ENCODE assay signal across 22 mouse cellular contexts in the genomic region with DNA sequence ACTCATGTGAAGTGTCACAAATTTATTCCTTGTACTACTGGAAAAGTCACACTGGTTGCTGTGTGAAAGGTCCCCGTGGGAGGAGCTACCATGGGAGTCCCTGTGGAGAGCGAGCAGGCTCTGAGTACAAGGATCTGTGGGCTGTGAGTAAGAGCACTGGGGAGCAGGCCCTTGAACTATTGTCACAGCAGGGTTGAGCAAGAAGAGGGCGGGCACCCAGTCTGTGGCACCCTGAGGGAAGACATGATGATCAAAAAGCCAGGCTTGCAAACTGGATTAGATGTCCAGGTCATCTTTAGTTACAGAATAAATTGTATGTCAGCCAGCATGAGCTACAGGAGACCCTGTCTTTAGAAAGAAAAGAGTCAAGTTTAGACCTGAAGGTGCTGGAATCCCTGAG. TPM values are rescaled to one million over a fixed set of nuclear protein-coding genes. Genes with fewer than 3 reads are reported as not detected.
A peak's percentile ranks its signal among the peaks of the same experiment; 100 is the strongest.
DNase-seq lines count a peak whose midpoint lies in the region; ATAC-seq lines count a peak whose summit lies in the region.
"Had no signal": no experiment of that assay in that cellular context is flagged by ENCODE, and none has a peak within 500 bp of the region (broad histone marks: within the 10 kb centered on the region; RNA-seq: fewer than 3 reads in every experiment).

No protein-coding gene starts in this region.

- no peaks in the 10 kb centered on the region for H3K27me3 ChIP-seq in kidney, embryonic 15.5 days
- H3K27me3 ChIP-seq in midbrain, embryonic 14.5 days (ENCODE audit: control insufficient read depth, insufficient read depth, low read length): no peaks in the 10 kb centered on the region
- no peaks in the 10 kb centered on the region for H3K27me3 ChIP-seq in midbrain, embryonic 13.5 days
- H3K27me3 ChIP-seq: embryonic facial prominence, embryonic 12.5 days; heart, embryonic 15.5 days; liver, embryonic 13.5 days; neural tube, embryonic 13.5 days; Patski had no signal

- no peak overlapping the region for H3K4me2 ChIP-seq in kidney, embryonic 15.5 days
- H3K4me2 ChIP-seq in midbrain, embryonic 14.5 days (ENCODE audit: low read length): no peak overlapping the region
- H3K4me2 ChIP-seq in midbrain, embryonic 13.5 days (replicated peaks): no peak overlapping the region
- H3K4me2 ChIP-seq: embryonic facial prominence, embryonic 12.5 days; heart, embryonic 15.5 days; liver, embryonic 13.5 days; neural tube, embryonic 13.5 days had no signal

- WGBS in kidney, embryonic 15.5 days: 70% methylated on average over 3 of the region's 3 CpGs
- WGBS in midbrain, embryonic 14.5 days: 70% methylated on average over 3 of the region's 3 CpGs
- WGBS in midbrain, embryonic 13.5 days: 67% methylated on average over 3 of the region's 3 CpGs

- H3K27ac ChIP-seq in kidney, embryonic 15.5 days: no peak overlapping the region
- H3K27ac ChIP-seq in midbrain, embryonic 14.5 days (replicated peaks; ENCODE audit: low read depth, low read length): no peak overlapping the region
- no peak overlapping the region for H3K27ac ChIP-seq in midbrain, embryonic 13.5 days
- H3K27ac ChIP-seq: embryonic facial prominence, embryonic 12.5 days; heart, embryonic 15.5 days; kidney, postnatal 0 days; liver, embryonic 13.5 days; neural tube, embryonic 13.5 days had no signal

- DNase-seq in kidney, postnatal 14 days: peak; percentile 18
- DNase-seq in adrenal gland, adult 2 months: peak; percentile 92
- peak; percentile 88 for DNase-seq in gonadal fat pad, adult 2 months (ENCODE audit: low read depth)
- DNase-seq in lung, postnatal 4 days: peak; percentile 39 to 51
- DNase-seq in midbrain, embryonic 14.5 days: no peak
- no peak for DNase-seq in layer of hippocampus, adult 18-20 months (ENCODE audit: low spot score in 2 of 2)
- DNase-seq: cerebellum, postnatal 36 days; liver, embryonic 13.5 days had no signal

- H3K4me1 ChIP-seq in kidney, embryonic 15.5 days: peaks cover 11% of the 10 kb centered on the region
- no peaks in the 10 kb centered on the region for H3K4me1 ChIP-seq in midbrain, embryonic 14.5 days (ENCODE audit: control insufficient read depth, insufficient read depth, low read length)
- no peaks in the 10 kb centered on the region for H3K4me1 ChIP-seq in midbrain, embryonic 13.5 days (replicated peaks)
- H3K4me1 ChIP-seq: embryonic facial prominence, embryonic 12.5 days; heart, embryonic 15.5 days; megakaryocyte, embryonic 14.5 days; neural tube, embryonic 13.5 days had no signal

- ATAC-seq in kidney, embryonic 15.5 days (replicated peaks; ENCODE audit: low FRiP score): no peak
- ATAC-seq in midbrain, embryonic 14.5 days (ENCODE audit: low FRiP score, low TSS enrichment): no peak
- no peak for ATAC-seq in midbrain, embryonic 13.5 days
- ATAC-seq: Patski had no signal

- no peak overlapping the region for H3K9ac ChIP-seq in kidney, embryonic 15.5 days
- no peak overlapping the region for H3K9ac ChIP-seq in midbrain, embryonic 14.5 days (replicated peaks; ENCODE audit: low read length)
- no peak overlapping the region for H3K9ac ChIP-seq in midbrain, embryonic 13.5 days (replicated peaks)
- H3K9ac ChIP-seq: embryonic facial prominence, embryonic 12.5 days; heart, embryonic 15.5 days; liver, embryonic 13.5 days; neural tube, embryonic 13.5 days had no signal

- no peaks in the 10 kb centered on the region for H3K9me3 ChIP-seq in kidney, embryonic 15.5 days (replicated peaks)
- H3K9me3 ChIP-seq in midbrain, embryonic 14.5 days (ENCODE audit: control insufficient read depth, low read length): no peaks in the 10 kb centered on the region
- no peaks in the 10 kb centered on the region for H3K9me3 ChIP-seq in midbrain, embryonic 13.5 days
- H3K9me3 ChIP-seq: heart, embryonic 15.5 days; liver, embryonic 13.5 days; neural tube, embryonic 13.5 days had no signal

- no peak overlapping the region for H3K4me3 ChIP-seq in kidney, embryonic 15.5 days (replicated peaks)
- H3K4me3 ChIP-seq in midbrain, embryonic 14.5 days (replicated peaks; ENCODE audit: low read depth, low read length): no peak overlapping the region
- H3K4me3 ChIP-seq in midbrain, embryonic 13.5 days (replicated peaks): no peak overlapping the region
- H3K4me3 ChIP-seq: embryonic facial prominence, embryonic 12.5 days; heart, embryonic 15.5 days; liver, embryonic 13.5 days; megakaryocyte, embryonic 14.5 days; neural tube, embryonic 13.5 days had no signal

- H3K36me3 ChIP-seq in kidney, embryonic 15.5 days: no peaks in the 10 kb centered on the region
- H3K36me3 ChIP-seq in midbrain, embryonic 14.5 days (ENCODE audit: control insufficient read depth, insufficient read depth, low read length): no peaks in the 10 kb centered on the region
- no peaks in the 10 kb centered on the region for H3K36me3 ChIP-seq in midbrain, embryonic 13.5 days
- H3K36me3 ChIP-seq: embryonic facial prominence, embryonic 12.5 days; heart, embryonic 15.5 days; neural tube, embryonic 13.5 days had no signal

RNA-seq across cellular contexts. Expression of gene Pcx, which starts 26.3 kb away (rescaled TPM):
- polyA plus RNA-seq in kidney, embryonic 15.5 days (2015; fragmentation: Nextera tagmentation; extraction: Ambion mirVana): 30.4 and 35.2 TPM in 2 replicates
- 100 to 1,000 TPM; 536 to 579 TPM for total RNA-seq in adrenal gland, adult 2 months (2021)
- polyA plus RNA-seq in adrenal gland, adult 2 months (2012; rRNA removed): 474 and 524 TPM in 2 replicates
- 249 and 264 TPM in 2 replicates for polyA plus RNA-seq in gonadal fat pad, adult 2 months (2012; rRNA removed)
- polyA plus RNA-seq in midbrain, embryonic 14.5 days (2014; fragmentation: Nextera tagmentation; extraction: Ambion mirVana): 18.0 and 20.5 TPM in 2 replicates
- polyA plus RNA-seq in midbrain, embryonic 13.5 days (2015; fragmentation: Nextera tagmentation; extraction: Ambion mirVana): 18.7 and 20.7 TPM in 2 replicates
- total RNA-seq in layer of hippocampus, adult 18-20 months (2021): 10 to 100 TPM; 66.2 to 67.1 TPM

RNA-seq across cellular contexts. Expression of gene 2010003K11Rik, which starts 38.2 kb away (rescaled TPM):
- polyA plus RNA-seq in kidney, embryonic 15.5 days (2015; fragmentation: Nextera tagmentation; extraction: Ambion mirVana): 0.28 TPM in 1 of 2 replicates, not detected in the other
- total RNA-seq in adrenal gland, adult 2 months (2021): 10 to 100 TPM; 41.3 to 58.6 TPM
- 6.4 and 8.5 TPM in 2 replicates for polyA plus RNA-seq in adrenal gland, adult 2 months (2012; rRNA removed)
- polyA plus RNA-seq in gonadal fat pad, adult 2 months (2012; rRNA removed): 6.5 and 11.0 TPM in 2 replicates
- polyA plus RNA-seq in midbrain, embryonic 14.5 days (2014; fragmentation: Nextera tagmentation; extraction: Ambion mirVana): not detected in 2 replicates
- not detected in 2 replicates for polyA plus RNA-seq in midbrain, embryonic 13.5 days (2015; fragmentation: Nextera tagmentation; extraction: Ambion mirVana)
- not detected for total RNA-seq in layer of hippocampus, adult 18-20 months (2021)
- total RNA-seq: layer of hippocampus, postnatal 10 days; left cerebral cortex, postnatal 25 days had no signal
- polyA plus RNA-seq: embryonic facial prominence, embryonic 12.5 days; forebrain, embryonic 11.5 days; heart, embryonic 15.5 days; hindbrain, embryonic 11.5 days; intestine, embryonic 14.5 days; liver, embryonic 13.5 days; neural tube, embryonic 13.5 days; thymus, postnatal 0 days had no signal

RNA-seq across cellular contexts. Expression of gene Syt12, which starts 59.4 kb away (rescaled TPM):
- 2.7 and 2.9 TPM in 2 replicates for polyA plus RNA-seq in kidney, embryonic 15.5 days (2015; fragmentation: Nextera tagmentation; extraction: Ambion mirVana)
- 10 to 100 TPM; 58.0 to 74.0 TPM for total RNA-seq in adrenal gland, adult 2 months (2021)
- 124 and 143 TPM in 2 replicates for polyA plus RNA-seq in adrenal gland, adult 2 months (2012; rRNA removed)
- 73.8 and 88.6 TPM in 2 replicates for polyA plus RNA-seq in gonadal fat pad, adult 2 months (2012; rRNA removed)
- 1.6 and 1.9 TPM in 2 replicates for polyA plus RNA-seq in midbrain, embryonic 14.5 days (2014; fragmentation: Nextera tagmentation; extraction: Ambion mirVana)
- polyA plus RNA-seq in midbrain, embryonic 13.5 days (2015; fragmentation: Nextera tagmentation; extraction: Ambion mirVana): 1.7 and 1.9 TPM in 2 replicates
- total RNA-seq in layer of hippocampus, adult 18-20 months (2021): 10 to 100 TPM; 28.5 to 30.3 TPM

Comparison
In these comparisons a context has a peak if more than half of its experiments do, and no peak if none do; other contexts are left out.
1. DNase-seq: peak in kidney, postnatal 14 days (single experiment), adrenal gland, adult 2 months (single experiment), gonadal fat pad, adult 2 months (single experiment) and lung, postnatal 4 days (2 of 2); none in midbrain, embryonic 14.5 days (single experiment) and layer of hippocampus, adult 18-20 months (0 of 2).
2. RNA of gene Syt12, which starts 59.4 kb away (polyA plus RNA-seq): 124 to 143 TPM in adrenal gland, adult 2 months and 73.8 to 88.6 TPM in gonadal fat pad, adult 2 months; 2.7 to 2.9 TPM in kidney, embryonic 15.5 days, 1.6 to 1.9 TPM in midbrain, embryonic 14.5 days and 1.7 to 1.9 TPM in midbrain, embryonic 13.5 days; every median in the first group is over 10 times any median in the second.